Mouse (Mus musculus): ENCODE results near the gene Nab2. TPM values are rescaled to one million over a fixed set of nuclear protein-coding genes. Genes with fewer than 3 reads are reported as not detected.

The Nab2 gene
- polyA plus RNA-seq, 1 experiment from 2014 or later: 2.1 TPM

GRCm38 (mm10) chr10:127666501-127667268 lies 1.7 kb downstream of the Nab2 start, which contains the start of gene Nemp1:
Nemp1 (plus strand) TSS chr10:127666901.
- peak; percentile 96 for DNase-seq (ENCODE audit: low spot score, missing footprints)
- Histone ChIP-seq H3K9ac (ENCODE audit: low read length) (peak within 1 kb of the TSS; percentile 50), H3K9me3 (ENCODE audit: control insufficient read depth, low read length) (no peaks in the 10 kb centered on the region), H3K4me1 (ENCODE audit: control insufficient read depth, insufficient read depth, low read length) (peaks cover 38% of the 10 kb centered on the region), H3K4me3 (ENCODE audit: low read depth, low read length) (peak within 1 kb of the TSS; percentile 40), H3K4me2 (peak within 1 kb of the TSS; percentile 59), H3K27me3 (ENCODE audit: control insufficient read depth, insufficient read depth, low read length) (peaks cover 70% of the 10 kb centered on the region), H3K36me3 (ENCODE audit: control insufficient read depth, insufficient read depth, low read length) (no peaks in the 10 kb centered on the region), H3K27ac (ENCODE audit: low read depth, low read length) (no peak within 1 kb of the TSS; the same call in 1 of the 2 replicates)
- peak; percentile 75 for ATAC-seq (ENCODE audit: low FRiP score)
- whole genome bisulfite sequencing: under 1% methylated on average over 64 of the region's 73 CpGs

GRCm38 (mm10) chr10:127665366-127666181 lies 2.8 kb downstream of the Nab2 start:
- peak; percentile 94 for DNase-seq (ENCODE audit: low spot score, missing footprints)
- no peak overlapping the region for H3K27ac ChIP-seq (ENCODE audit: low read depth, low read length)

GRCm38 (mm10) chr10:127664891-127665290 lies 3.5 kb downstream of the Nab2 start:
- Histone ChIP-seq H3K36me3 (ENCODE audit: control insufficient read depth, insufficient read depth, low read length) (no peaks in the 10 kb centered on the region), H3K4me3 (ENCODE audit: low read depth, low read length) (no peak overlapping the region), H3K4me2 (no peak overlapping the region), H3K4me1 (ENCODE audit: control insufficient read depth, insufficient read depth, low read length) (peaks cover 40% of the 10 kb centered on the region), H3K9ac (ENCODE audit: low read length) (no peak overlapping the region), H3K27me3 (ENCODE audit: control insufficient read depth, insufficient read depth, low read length) (peaks cover 88% of the 10 kb centered on the region), H3K9me3 (ENCODE audit: control insufficient read depth, low read length) (no peaks in the 10 kb centered on the region), H3K27ac (ENCODE audit: low read depth, low read length) (no peak overlapping the region)
- 9% methylated on average over 13 of the region's 13 CpGs for WGBS
- ATAC-seq (ENCODE audit: low FRiP score) (no peak), DNase-seq (ENCODE audit: low spot score, missing footprints) (peak; percentile 91)

More at GRCm38 (mm10) chr10:127665366-127666181, 2.8 kb downstream of the Nab2 start:
- Histone ChIP-seq H3K36me3 (ENCODE audit: control insufficient read depth, insufficient read depth, low read length) (no peaks in the 10 kb centered on the region), H3K4me2 (peak overlapping the region; percentile 59), H3K27me3 (ENCODE audit: control insufficient read depth, insufficient read depth, low read length) (peaks cover 81% of the 10 kb centered on the region), H3K4me3 (ENCODE audit: low read depth, low read length) (peak overlapping the region; percentile 40), H3K9me3 (ENCODE audit: control insufficient read depth, low read length) (no peaks in the 10 kb centered on the region), H3K9ac (ENCODE audit: low read length) (peak overlapping the region; percentile 50), H3K4me1 (ENCODE audit: control insufficient read depth, insufficient read depth, low read length) (peaks cover 40% of the 10 kb centered on the region)
- no peak for ATAC-seq (ENCODE audit: low FRiP score)
- WGBS: 2% methylated on average over 14 of the region's 14 CpGs

- peaks cover 40% of the 10 kb centered on the region for H3K4me1 ChIP-seq (ENCODE audit: control insufficient read depth, insufficient read depth, low read length)
- no peak overlapping the region for H3K4me2 ChIP-seq
- H3K36me3 ChIP-seq (ENCODE audit: control insufficient read depth, insufficient read depth, low read length): no peaks in the 10 kb centered on the region
- H3K4me3 ChIP-seq (ENCODE audit: low read depth, low read length): no peak overlapping the region
- WGBS: 10% methylated on average over 16 of the region's 16 CpGs
- ATAC-seq (ENCODE audit: low FRiP score) (no peak), DNase-seq (ENCODE audit: low spot score, missing footprints) (peak; percentile 83)
- H3K9me3 ChIP-seq (ENCODE audit: control insufficient read depth, low read length): no peaks in the 10 kb centered on the region
- no peak overlapping the region for H3K9ac ChIP-seq (ENCODE audit: low read length)
- peaks cover 87% of the 10 kb centered on the region for H3K27me3 ChIP-seq (ENCODE audit: control insufficient read depth, insufficient read depth, low read length)
- H3K27ac ChIP-seq (ENCODE audit: low read depth, low read length): no peak overlapping the region
Observed at GRCm38 (mm10) chr10:127664166-127664565, 4.2 kb downstream of the Nab2 start.

- Histone ChIP-seq H3K4me2 (no peak overlapping the region), H3K9ac (ENCODE audit: low read length) (no peak overlapping the region), H3K36me3 (ENCODE audit: control insufficient read depth, insufficient read depth, low read length) (no peaks in the 10 kb centered on the region), H3K4me3 (ENCODE audit: low read depth, low read length) (no peak overlapping the region), H3K27ac (ENCODE audit: low read depth, low read length) (no peak overlapping the region), H3K9me3 (ENCODE audit: control insufficient read depth, low read length) (no peaks in the 10 kb centered on the region), H3K4me1 (ENCODE audit: control insufficient read depth, insufficient read depth, low read length) (peaks cover 39% of the 10 kb centered on the region), H3K27me3 (ENCODE audit: control insufficient read depth, insufficient read depth, low read length) (peaks cover 87% of the 10 kb centered on the region)
- peak; percentile 82 for DNase-seq (ENCODE audit: low spot score, missing footprints)
- ATAC-seq (ENCODE audit: low FRiP score): no peak
- 21% methylated on average over 5 of the region's 5 CpGs for WGBS
Observed at GRCm38 (mm10) chr10:127663590-127663989, 4.8 kb downstream of the Nab2 start.

GRCm38 (mm10) chr10:127662666-127663253 lies 5.6 kb downstream of the Nab2 start:
- 10% methylated on average over 19 of the region's 19 CpGs for WGBS
- peak; percentile 88 for DNase-seq (ENCODE audit: low spot score, missing footprints)
- Histone ChIP-seq H3K36me3 (ENCODE audit: control insufficient read depth, insufficient read depth, low read length) (no peaks in the 10 kb centered on the region), H3K4me1 (ENCODE audit: control insufficient read depth, insufficient read depth, low read length) (peaks cover 32% of the 10 kb centered on the region), H3K9ac (ENCODE audit: low read length) (no peak overlapping the region), H3K9me3 (ENCODE audit: control insufficient read depth, low read length) (no peaks in the 10 kb centered on the region), H3K27me3 (ENCODE audit: control insufficient read depth, insufficient read depth, low read length) (peaks cover 79% of the 10 kb centered on the region), H3K4me2 (peak overlapping the region; percentile 6; the same call in 1 of the 2 replicates), H3K27ac (ENCODE audit: low read depth, low read length) (no peak overlapping the region), H3K4me3 (ENCODE audit: low read depth, low read length) (no peak overlapping the region)
- ATAC-seq (ENCODE audit: low FRiP score): no peak

- ATAC-seq (ENCODE audit: low FRiP score): no peak
- Histone ChIP-seq H3K27ac (ENCODE audit: low read depth, low read length) (no peak overlapping the region), H3K9me3 (ENCODE audit: control insufficient read depth, low read length) (no peaks in the 10 kb centered on the region), H3K4me1 (ENCODE audit: control insufficient read depth, insufficient read depth, low read length) (peaks cover 26% of the 10 kb centered on the region), H3K9ac (ENCODE audit: low read length) (no peak overlapping the region), H3K4me3 (ENCODE audit: low read depth, low read length) (no peak overlapping the region), H3K4me2 (peak overlapping the region; percentile 6; the same call in 1 of the 2 replicates), H3K36me3 (ENCODE audit: control insufficient read depth, insufficient read depth, low read length) (no peaks in the 10 kb centered on the region), H3K27me3 (ENCODE audit: control insufficient read depth, insufficient read depth, low read length) (peaks cover 73% of the 10 kb centered on the region)
- DNase-seq (ENCODE audit: low spot score, missing footprints): peak; percentile 90
- WGBS: 8% methylated on average over 16 of the region's 16 CpGs
Observed at GRCm38 (mm10) chr10:127661915-127662663, 6.3 kb downstream of the Nab2 start.

GRCm38 (mm10) chr10:127661291-127661914 lies 7.0 kb downstream of the Nab2 start:
- ATAC-seq (ENCODE audit: low FRiP score): no peak
- Histone ChIP-seq H3K9ac (ENCODE audit: low read length) (no peak overlapping the region), H3K9me3 (ENCODE audit: control insufficient read depth, low read length) (no peaks in the 10 kb centered on the region), H3K36me3 (ENCODE audit: control insufficient read depth, insufficient read depth, low read length) (no peaks in the 10 kb centered on the region), H3K27ac (ENCODE audit: low read depth, low read length) (no peak overlapping the region), H3K27me3 (ENCODE audit: control insufficient read depth, insufficient read depth, low read length) (peaks cover 66% of the 10 kb centered on the region), H3K4me3 (ENCODE audit: low read depth, low read length) (no peak overlapping the region), H3K4me2 (no peak overlapping the region), H3K4me1 (ENCODE audit: control insufficient read depth, insufficient read depth, low read length) (peaks cover 20% of the 10 kb centered on the region)
- DNase-seq (ENCODE audit: low spot score, missing footprints): peak; percentile 84
- WGBS: 16% methylated on average over 14 of the region's 14 CpGs
